Mouse (Mus musculus) heart, adult 2 months (tissue): ENCODE measurements around the gene 1600014C10Rik. TPM values are rescaled to one million over a fixed set of nuclear protein-coding genes. Genes with fewer than 3 reads are reported as not detected.

Experiments
- DNase-seq, 2 experiments: peaks; one replicate each; pipeline ENCODE4 v3.0.0; 2021
- H3K27ac ChIP-seq: fragments of 200-600 bp; 2 replicates; pipeline ENCODE4 v1.8.1; 2022
- H3K27me3 ChIP-seq: fragments of 200-500 bp; 2 replicates; pipeline ENCODE4 v1.6.1; 2012; ENCODE audit warnings: mild to moderate bottlenecking, low read length, inconsistent platforms, mixed read lengths; ENCODE audit not compliant: control insufficient read depth, insufficient read depth
- H3K36me3 ChIP-seq: fragments of 200-500 bp; 2 replicates; pipeline ENCODE4 v1.6.1; 2012; ENCODE audit warnings: low read length, inconsistent platforms; ENCODE audit not compliant: control insufficient read depth, insufficient read depth
- H3K4me1 ChIP-seq: fragments of 200-500 bp; 2 replicates; pipeline ENCODE4 v1.6.1; 2011; ENCODE audit warnings: low read length; ENCODE audit not compliant: control insufficient read depth, insufficient read depth
- H3K4me3 ChIP-seq: fragments of 200-600 bp; 2 replicates; pipeline ENCODE4 v1.8.1; 2022
- H3K79me2 ChIP-seq: fragments of 200-500 bp; replicated peaks from 2 replicates; pipeline ENCODE4 v1.6.1; 2012; ENCODE audit warnings: mild to moderate bottlenecking, inconsistent platforms, low read length, moderate library complexity, mixed read lengths; ENCODE audit not compliant: control insufficient read depth, insufficient read depth
- H3K9ac ChIP-seq: fragments of 200-500 bp; 2 replicates; pipeline ENCODE4 v1.6.1; 2012; ENCODE audit warnings: low read depth, mild to moderate bottlenecking, control low read depth, inconsistent platforms, low read length, mixed read lengths
- CTCF ChIP-seq: fragments of 200-600 bp; IDR thresholded peaks from 2 replicates; pipeline ENCODE4 v1.8.1; 2022; ENCODE audit warnings: antibody characterized with exemption, mild to moderate bottlenecking, moderate library complexity
- EP300 ChIP-seq: fragments of 200-500 bp; IDR thresholded peaks from 2 replicates; pipeline ENCODE4 v1.6.1; 2011; ENCODE audit warnings: low read depth, low read length, control low read depth; ENCODE audit not compliant: insufficient read depth
- POLR2A ChIP-seq: fragments of 200-500 bp; IDR thresholded peaks from 2 replicates; pipeline ENCODE4 v1.6.1; 2011; ENCODE audit warnings: mild to moderate bottlenecking, low read depth, low read length, control low read depth; ENCODE audit not compliant: insufficient read depth
- WGBS: fragments of 180-500 bp; shearing (Covaris S2); methylation state at CpG from one replicate; pipeline ENCODE4 v1.1.7; 2018; 5-methylcytosine and 5-hydroxymethylcytosine counted together
- intact Hi-C: fragments of 180-260 bp; cut with DNase I; formaldehyde crosslinking; loops from one replicate; pipeline ENCODE4 v1.15.1; 2025
- polyA plus RNA-seq: library from polyadenylated mRNA; depleted of rRNA; stranded (reverse); fragments of >200 nt; gene quantifications from 2 replicates; pipeline ENCODE4 v1.2.3, GENCODE M21; 2012
- total RNA-seq, 2 experiments: library from RNA; stranded (reverse); gene quantifications; 2 replicates each; pipeline ENCODE4 v1.2.3; 2021

The 1600014C10Rik gene
- total and polyA plus RNA-seq, 3 experiments, result 29.3 to 32.0 (median 31.6) TPM

DNA sequence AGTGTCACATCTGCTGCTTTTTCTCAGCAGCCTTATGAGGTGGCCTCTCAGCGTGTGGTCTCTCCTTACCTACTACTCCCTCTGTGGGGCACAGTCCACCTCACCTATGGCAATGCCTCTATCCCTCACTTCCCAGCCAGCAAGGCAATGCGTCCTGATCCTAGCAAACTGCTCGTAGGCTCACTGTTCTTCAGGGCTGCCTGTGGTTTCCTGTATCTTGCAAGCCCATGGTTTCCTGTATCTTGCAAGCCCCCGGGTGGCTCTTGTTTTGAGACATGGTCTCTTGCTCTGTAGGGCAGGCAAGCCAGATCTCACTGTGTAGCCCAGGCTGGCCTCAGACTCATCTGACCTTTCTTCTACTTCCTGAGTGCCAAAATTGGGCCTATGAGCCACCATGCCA is 3.8 kb downstream of the 1600014C10Rik start:
- H3K4me3 ChIP-seq, result no peak overlapping the region
- H3K9ac ChIP-seq, result no peak overlapping the region
- no peaks in the 10 kb centered on the region for H3K27me3 ChIP-seq
- no peaks in the 10 kb centered on the region for H3K36me3 ChIP-seq
- TF ChIP-seq CTCF (no peak), POLR2A (no peak), EP300 (no peak)
- WGBS, result 58% methylated on average over 4 of the region's 4 CpGs
- no peaks in the 10 kb centered on the region for H3K79me2 ChIP-seq
- no peak for DNase-seq
- peaks cover 3% of the 10 kb centered on the region for H3K4me1 ChIP-seq
- intact Hi-C loops, result no loop called here
- H3K27ac ChIP-seq, result no peak overlapping the region

DNA sequence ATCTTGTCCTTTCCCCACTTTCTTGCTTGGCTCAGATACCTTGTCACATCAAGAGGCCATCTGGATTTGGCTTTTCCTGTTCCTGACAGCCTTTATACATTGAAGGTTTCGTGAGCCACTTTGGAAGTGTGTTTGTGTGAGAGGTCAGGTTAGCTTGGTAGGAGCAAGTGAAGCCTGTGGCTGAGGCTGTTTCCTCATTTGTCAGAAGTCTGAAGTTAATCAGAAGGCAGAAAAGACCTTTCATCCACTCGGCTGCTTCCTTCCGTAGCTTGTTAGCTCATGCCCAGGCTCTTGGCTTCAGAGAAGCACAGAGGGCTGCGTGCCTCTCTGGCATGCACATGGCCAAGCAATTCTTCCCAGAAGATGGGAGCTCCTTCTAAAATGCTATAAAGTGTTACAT is 4.8 kb downstream of the 1600014C10Rik start:
- intact Hi-C loops, result no loop called here
- Histone ChIP-seq H3K36me3 (no peaks in the 10 kb centered on the region), H3K79me2 (no peaks in the 10 kb centered on the region), H3K9ac (no peak overlapping the region), H3K4me1 (peaks cover 3% of the 10 kb centered on the region), H3K27me3 (no peaks in the 10 kb centered on the region), H3K4me3 (no peak overlapping the region), H3K27ac (no peak overlapping the region)
- WGBS, result 65% methylated on average over 4 of the region's 4 CpGs
- TF ChIP-seq POLR2A, result no peak
- no peak for TF ChIP-seq EP300
- no peak for TF ChIP-seq CTCF
- DNase-seq, result no peak

DNA sequence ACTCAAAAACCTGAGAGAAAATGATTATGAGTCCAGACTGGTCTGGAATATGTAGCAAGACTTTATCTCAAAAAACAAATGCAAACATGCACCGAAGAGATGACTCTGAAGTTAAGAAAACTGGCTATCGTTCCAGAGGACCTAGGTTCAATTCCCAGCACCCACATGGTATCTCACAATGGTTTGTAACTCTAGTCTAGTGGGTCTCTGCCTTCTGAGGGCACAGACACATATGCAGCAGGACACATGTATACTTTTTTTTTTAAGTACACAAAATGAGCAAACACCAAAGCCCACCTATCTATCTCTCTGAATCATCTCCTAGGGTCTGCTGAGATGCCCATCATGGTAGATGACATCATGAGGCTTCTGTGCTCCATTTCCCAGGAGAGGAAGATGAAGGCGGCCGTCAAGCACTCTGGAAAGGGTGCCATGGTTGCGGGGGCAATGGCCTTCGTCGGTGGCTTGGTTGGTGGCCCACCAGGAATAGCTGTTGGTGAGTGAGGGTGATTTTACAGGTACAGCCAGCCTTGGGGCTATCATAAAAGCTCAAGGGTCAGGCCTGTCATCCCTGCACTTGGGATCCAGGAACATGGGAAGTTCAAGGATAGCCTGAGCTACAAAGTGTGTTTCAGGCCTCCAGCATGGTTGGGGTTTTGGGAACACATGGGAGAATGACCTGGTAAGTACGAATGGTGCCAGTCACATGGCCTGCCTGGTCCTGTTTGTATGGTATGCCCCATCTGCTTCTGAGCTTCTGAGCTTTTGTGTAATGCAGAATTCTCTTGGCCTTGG is 5.5 kb downstream of the 1600014C10Rik start:
- peaks cover 3% of the 10 kb centered on the region for H3K4me1 ChIP-seq
- no peak for DNase-seq
- TF ChIP-seq CTCF (no peak), EP300 (no peak), POLR2A (no peak)
- no peaks in the 10 kb centered on the region for H3K27me3 ChIP-seq
- no peaks in the 10 kb centered on the region for H3K36me3 ChIP-seq
- no peaks in the 10 kb centered on the region for H3K79me2 ChIP-seq
- 91% methylated on average over 8 of the region's 8 CpGs for WGBS
- no peak overlapping the region for H3K9ac ChIP-seq
- H3K4me3 ChIP-seq, result no peak overlapping the region
- intact Hi-C loops, result no loop called here
- no peak overlapping the region; the same call in 1 of the 2 replicates for H3K27ac ChIP-seq

DNA sequence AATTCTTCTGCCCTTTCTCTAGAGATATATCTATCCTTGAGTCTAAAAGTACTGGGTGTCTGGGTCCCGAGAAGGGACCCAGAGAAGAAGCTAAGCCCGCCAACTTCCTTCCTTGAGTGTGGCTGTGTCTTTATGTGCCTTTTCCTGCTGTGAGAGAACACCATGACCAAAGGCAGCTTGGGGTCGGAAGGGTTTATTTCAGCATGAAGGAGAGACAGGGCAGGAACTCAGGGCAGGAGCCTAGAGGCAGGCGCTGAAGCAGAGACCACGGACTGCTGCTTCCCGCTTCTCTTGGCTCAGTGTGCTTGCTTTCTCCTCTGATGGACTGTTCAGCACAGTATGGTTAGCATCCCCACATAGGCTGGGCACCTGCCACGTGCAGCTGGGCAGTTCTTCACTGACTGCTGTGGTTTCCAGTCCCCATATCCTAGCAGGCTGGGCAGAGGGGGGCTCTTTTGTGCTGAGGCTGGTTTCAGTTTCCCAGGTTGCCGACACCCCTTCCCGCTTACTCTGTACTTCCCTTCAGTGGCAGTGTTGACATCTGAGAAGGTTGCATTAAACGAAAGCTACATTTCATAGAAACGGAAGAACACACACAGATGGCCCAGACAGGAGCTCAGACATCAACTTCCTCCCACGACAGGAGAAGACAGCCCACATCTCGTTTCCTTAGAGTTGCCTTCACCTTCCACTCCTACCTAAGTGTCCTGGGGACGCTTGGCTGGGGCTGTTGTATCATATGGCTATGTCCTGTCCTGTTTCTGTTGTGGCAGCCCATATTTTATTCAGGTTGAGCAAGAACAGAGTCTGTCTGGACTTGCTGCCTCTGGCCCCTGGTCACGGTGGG is 6.3 kb downstream of the 1600014C10Rik start:
- Histone ChIP-seq H3K27ac (no peak overlapping the region; the same call in 1 of the 2 replicates), H3K27me3 (no peaks in the 10 kb centered on the region), H3K79me2 (no peaks in the 10 kb centered on the region), H3K9ac (no peak overlapping the region), H3K4me1 (peaks cover 3% of the 10 kb centered on the region), H3K4me3 (no peak overlapping the region), H3K36me3 (no peaks in the 10 kb centered on the region)
- DNase-seq, result peak in 1 of 2 experiments; percentile 38
- intact Hi-C loops, result no loop called here
- TF ChIP-seq EP300 (no peak), POLR2A (no peak), CTCF (no peak)
- WGBS, result 62% methylated on average over 15 of the region's 15 CpGs

DNA sequence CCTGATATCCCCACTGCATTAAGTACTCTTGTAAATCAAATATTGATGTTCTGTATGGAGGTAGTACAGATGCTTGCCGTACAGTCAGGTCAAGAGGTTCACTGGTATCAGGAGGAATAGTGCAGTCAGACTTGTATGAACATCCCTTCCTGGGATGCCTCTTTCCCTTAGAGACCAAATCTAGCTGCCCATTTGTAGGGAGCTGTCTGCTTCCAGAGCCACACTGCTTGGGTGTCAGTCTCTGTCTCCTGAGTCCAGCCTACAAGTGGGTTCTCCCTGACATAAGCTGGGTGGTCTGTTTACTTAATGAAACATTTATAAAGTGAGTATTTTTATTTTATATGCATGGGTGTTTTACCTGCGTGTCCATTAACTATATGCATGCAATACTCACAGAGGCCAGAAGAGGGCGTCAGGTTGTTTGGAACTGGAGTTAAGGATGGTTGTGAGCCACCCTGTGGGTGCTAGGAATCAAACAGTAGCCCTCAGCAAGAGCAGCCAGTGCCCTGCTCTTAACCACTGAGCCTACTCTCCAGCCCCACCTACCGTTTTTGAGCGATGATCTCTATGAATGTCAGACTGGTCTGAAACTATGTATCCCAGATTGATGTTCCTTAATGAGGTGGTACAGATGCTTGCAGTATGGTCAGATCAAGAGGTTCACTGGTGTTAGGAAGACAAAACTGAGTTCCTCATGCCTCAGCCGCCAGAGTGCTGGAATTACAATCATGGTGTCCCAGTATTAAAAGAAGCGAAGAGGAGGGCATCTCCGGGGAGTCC is 7.2 kb downstream of the 1600014C10Rik start:
- H3K27ac ChIP-seq, result no peak overlapping the region
- intact Hi-C loops, result no loop called here

More for the DNA sequence above, 7.2 kb downstream of the 1600014C10Rik start:
- no peaks in the 10 kb centered on the region for H3K36me3 ChIP-seq
- H3K79me2 ChIP-seq, result no peaks in the 10 kb centered on the region
- DNase-seq, result no peak
- H3K4me1 ChIP-seq, result peaks cover 1% of the 10 kb centered on the region
- TF ChIP-seq POLR2A (no peak), CTCF (peak; percentile 58), EP300 (no peak)
- no peak overlapping the region for H3K9ac ChIP-seq
- no peaks in the 10 kb centered on the region for H3K27me3 ChIP-seq
- no peak overlapping the region for H3K4me3 ChIP-seq
- 92% methylated on average over 8 of the region's 8 CpGs for WGBS
